Mouse (Mus musculus): ENCODE data around the gene Nck2.
"Not testable (repeated sequence)": the region's sequence is repeated elsewhere in the genome, so short reads cannot be mapped to it uniquely, and the experiment has no call there.

Nck2 gene

GRCm38 (mm10) chr1:43501920-43502791 lies 57.8 kb downstream of the Nck2 start:
- DNase-seq (ENCODE audit: low spot score in 2 of 2) = no peak

GRCm38 (mm10) chr1:43502792-43503146 lies 58.4 kb downstream of the Nck2 start:
- no peak for DNase-seq (ENCODE audit: low spot score in 2 of 2)

GRCm38 (mm10) chr1:43503261-43503660 lies 58.9 kb downstream of the Nck2 start:
- DNase-seq (ENCODE audit: low spot score in 2 of 2) = no peak

GRCm38 (mm10) chr1:43503676-43504075 lies 59.3 kb downstream of the Nck2 start:
- no peak for DNase-seq (ENCODE audit: low spot score in 2 of 2)

- DNase-seq (ENCODE audit: low spot score in 2 of 2) = no peak
Measured at GRCm38 (mm10) chr1:43504235-43504634, 59.9 kb downstream of the Nck2 start.

GRCm38 (mm10) chr1:43506638-43507037 lies 62.3 kb downstream of the Nck2 start:
- DNase-seq (ENCODE audit: low spot score in 2 of 2) = no peak

- no peak for DNase-seq (ENCODE audit: low spot score in 2 of 2)
Measured at GRCm38 (mm10) chr1:43507809-43508208, 63.4 kb downstream of the Nck2 start.

- DNase-seq (ENCODE audit: low spot score in 2 of 2) = peak in 1 of 2 experiments; percentile 67
Measured at GRCm38 (mm10) chr1:43511256-43511655, 66.9 kb downstream of the Nck2 start.

GRCm38 (mm10) chr1:43511667-43512066 lies 67.3 kb downstream of the Nck2 start:
- DNase-seq (ENCODE audit: low spot score in 2 of 2) = no peak

- DNase-seq (ENCODE audit: low spot score in 2 of 2) = no peak
Measured at GRCm38 (mm10) chr1:43517405-43517804, 73.0 kb downstream of the Nck2 start.

GRCm38 (mm10) chr1:43520216-43520988 lies 76.0 kb downstream of the Nck2 start:
- DNase-seq (ENCODE audit: low spot score in 2 of 2) = no peak

GRCm38 (mm10) chr1:43520989-43521371 lies 76.6 kb downstream of the Nck2 start:
- no peak for DNase-seq (ENCODE audit: low spot score in 2 of 2)

- DNase-seq (ENCODE audit: low spot score in 2 of 2) = no peak
Measured at GRCm38 (mm10) chr1:43521512-43521911, 77.1 kb downstream of the Nck2 start.

- no peak for DNase-seq (ENCODE audit: low spot score in 2 of 2)
Measured at GRCm38 (mm10) chr1:43521950-43522349, 77.6 kb downstream of the Nck2 start.

GRCm38 (mm10) chr1:43522976-43523375 lies 78.6 kb downstream of the Nck2 start:
- DNase-seq (ENCODE audit: low spot score in 2 of 2) = no peak

GRCm38 (mm10) chr1:43524332-43524731 lies 80.0 kb downstream of the Nck2 start:
- DNase-seq (ENCODE audit: low spot score in 2 of 2) = no peak

GRCm38 (mm10) chr1:43528275-43528674 lies 83.9 kb downstream of the Nck2 start:
- no peak for DNase-seq (ENCODE audit: low spot score in 2 of 2)

GRCm38 (mm10) chr1:43529086-43529485 lies 84.7 kb downstream of the Nck2 start:
- DNase-seq (ENCODE audit: low spot score in 2 of 2) = no peak

- DNase-seq (ENCODE audit: low spot score in 2 of 2) = no peak
Measured at GRCm38 (mm10) chr1:43530295-43531020, 86.1 kb downstream of the Nck2 start.

- DNase-seq (ENCODE audit: low spot score in 2 of 2) = no peak
Measured at GRCm38 (mm10) chr1:43531307-43531706, 86.9 kb downstream of the Nck2 start.

- DNase-seq (ENCODE audit: low spot score in 2 of 2) = no peak
Measured at GRCm38 (mm10) chr1:43532279-43532678, 87.9 kb downstream of the Nck2 start.

GRCm38 (mm10) chr1:43533497-43533896 lies 89.1 kb downstream of the Nck2 start:
- DNase-seq (ENCODE audit: low spot score in 2 of 2) = not testable (repeated sequence)
